Comparison of ENCODE assay signal across 10 mouse cellular contexts in the genomic region with DNA sequence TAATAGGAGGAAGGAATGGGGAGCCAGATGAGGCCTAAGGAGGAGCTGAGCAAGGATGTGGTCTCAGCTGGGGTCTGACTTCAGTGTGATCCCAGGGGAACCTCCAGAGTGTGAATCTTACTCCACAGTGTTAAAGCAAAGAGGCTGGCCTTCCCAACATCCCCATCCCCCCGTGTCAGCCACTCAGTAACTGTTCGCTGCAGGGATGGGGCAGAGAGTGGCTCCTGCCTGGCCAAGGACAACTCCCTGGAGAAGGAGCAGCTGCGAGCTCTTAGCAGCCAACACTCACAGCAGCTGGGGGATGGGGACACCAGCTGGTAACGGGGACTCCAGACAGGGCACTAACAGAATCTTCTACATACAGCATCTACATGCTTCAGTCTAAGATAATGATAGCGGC. TPM values are rescaled to one million over a fixed set of nuclear protein-coding genes. Genes with fewer than 3 reads are reported as not detected.
DNase-seq lines count a peak whose midpoint lies in the region; ATAC-seq lines count a peak whose summit lies in the region.
"Had no signal": no experiment of that assay in that cellular context is flagged by ENCODE, and none has a peak within 500 bp of the region (broad histone marks: within the 10 kb centered on the region; RNA-seq: fewer than 3 reads in every experiment).

No protein-coding gene starts in this region.

- no peak overlapping the region for H3K4me2 ChIP-seq in heart, embryonic 11.5 days

- ATAC-seq in heart, embryonic 11.5 days (replicated peaks; ENCODE audit: insufficient number of reproducible peaks, low FRiP score, low TSS enrichment) = no peak

- peaks cover 3% of the 10 kb centered on the region; the same call in 1 of the 2 replicates for H3K4me1 ChIP-seq in heart, embryonic 11.5 days (ENCODE audit: control insufficient read depth, insufficient read depth, low read length)
- peaks cover 50% of the 10 kb centered on the region for H3K4me1 ChIP-seq in limb, embryonic 10.5 days
- H3K4me1 ChIP-seq: megakaryocyte, embryonic 14.5 days had no signal

- H3K4me3 ChIP-seq in heart, embryonic 11.5 days (ENCODE audit: low read depth, low read length) = no peak overlapping the region
- no peak overlapping the region for H3K4me3 ChIP-seq in limb, embryonic 10.5 days
- H3K4me3 ChIP-seq: megakaryocyte, embryonic 14.5 days had no signal

- no peak overlapping the region for H3K27ac ChIP-seq in heart, embryonic 11.5 days (ENCODE audit: low read depth, low read length)
- peak overlapping the region; percentile 1; the same call in 1 of the 2 replicates for H3K27ac ChIP-seq in limb, embryonic 10.5 days

- no peak overlapping the region for H3K9ac ChIP-seq in heart, embryonic 11.5 days (ENCODE audit: low read depth, low read length)

- H3K36me3 ChIP-seq in heart, embryonic 11.5 days (ENCODE audit: control insufficient read depth, insufficient read depth, low read length) = peaks cover 11% of the 10 kb centered on the region
- peaks cover 55% of the 10 kb centered on the region for H3K36me3 ChIP-seq in limb, embryonic 10.5 days

- WGBS in heart, embryonic 11.5 days (ENCODE audit: insufficient replicate concordance) = 35% methylated on average over 5 of the region's 5 CpGs
- 41% methylated on average over 5 of the region's 5 CpGs for WGBS in limb, embryonic 10.5 days

- intact Hi-C loops in gastrocnemius, postnatal 14 days (cut with DNase I; ENCODE audit: low total_unique reads) = no loop called here

- H3K27me3 ChIP-seq in heart, embryonic 11.5 days (ENCODE audit: control insufficient read depth, insufficient read depth, low read length) = no peaks in the 10 kb centered on the region
- H3K27me3 ChIP-seq in limb, embryonic 10.5 days (ENCODE audit: low read depth, poor library complexity, severe bottlenecking) = peaks cover 11% of the 10 kb centered on the region; the same call in 1 of the 2 replicates

- H3K9me3 ChIP-seq in heart, embryonic 11.5 days (replicated peaks; ENCODE audit: control insufficient read depth, low read length) = no peaks in the 10 kb centered on the region
- no peaks in the 10 kb centered on the region for H3K9me3 ChIP-seq in limb, embryonic 10.5 days (replicated peaks)

- peak; percentile 99 for DNase-seq in heart, adult 11 months
- peak; percentile 33 for DNase-seq in brain, adult 2 months (ENCODE audit: low read depth, low spot score)
- peak; percentile 80 for DNase-seq in gastrocnemius, postnatal 14 days
- DNase-seq in limb, embryonic 10.5 days (ENCODE audit: low spot score) = no peak
- no peak for DNase-seq in urinary bladder, postnatal 10 days (ENCODE audit: low spot score)
- no peak for DNase-seq in thymus, postnatal 10 days (ENCODE audit: low spot score in 2 of 2)
- DNase-seq in cerebellum, adult 9-11 months = no peak
- DNase-seq: thymus, adult 2 months had no signal

RNA-seq across cellular contexts. Expression of a gene that starts 15.4 kb away (rescaled TPM):
- polyA plus RNA-seq in heart, embryonic 11.5 days (2014; fragmentation: Nextera tagmentation; extraction: Ambion mirVana) = 17.2 and 21.7 TPM in 2 replicates
- 10 to 100 TPM in 1 of 2 experiments, 1 to 10 TPM in 1; 9.5 to 11.4 TPM for total RNA-seq in gastrocnemius, postnatal 14 days (2021)
- 7.6 and 14.7 TPM in 2 replicates for polyA plus RNA-seq in limb, embryonic 10.5 days (2016; fragmentation: Nextera tagmentation; extraction: Ambion mirVana)

Comparison
In these comparisons a context has a peak if more than half of its experiments do, and no peak if none do; other contexts are left out.
1. DNase-seq: peak in heart, adult 11 months (single experiment), brain, adult 2 months (single experiment) and gastrocnemius, postnatal 14 days (single experiment); none in limb, embryonic 10.5 days (single experiment), urinary bladder, postnatal 10 days (single experiment), thymus, postnatal 10 days (0 of 2) and cerebellum, adult 9-11 months (single experiment).